Mouse (Mus musculus) G1E (cell line): ENCODE results near the gene Spag7. TPM values are rescaled to one million over a fixed set of nuclear protein-coding genes. Genes with fewer than 3 reads are reported as not detected.

Source experiments
- ATAC-seq: 2 replicates; pipeline ENCODE4 v1.8.0; 2016; ENCODE audit warnings: mild to moderate bottlenecking; ENCODE audit not compliant: insufficient number of reproducible peaks, poor library complexity, low FRiP score, severe bottlenecking; ENCODE audit errors: extremely low read depth
- DNase-seq: peaks from one replicate; pipeline ENCODE4 v3.0.0; 2012; ENCODE audit warnings: low spot score
- H3K27me3 ChIP-seq: 2 replicates; pipeline ENCODE4 v1.6.1; 2012; ENCODE audit warnings: mild to moderate bottlenecking, low read length, inconsistent platforms; ENCODE audit not compliant: insufficient read depth
- H3K36me3 ChIP-seq: replicated peaks from 2 replicates; pipeline ENCODE3; 2012; ENCODE audit warnings: mild to moderate bottlenecking, inconsistent platforms
- H3K4me1 ChIP-seq: 2 replicates; pipeline ENCODE4 v1.6.1; 2012; ENCODE audit warnings: low read depth, low read length, inconsistent platforms, mixed read lengths; ENCODE audit not compliant: insufficient read depth
- H3K4me3 ChIP-seq: 2 replicates; pipeline ENCODE4 v1.5.1; 2012; ENCODE audit warnings: low read depth, mild to moderate bottlenecking, inconsistent platforms, low read length, moderate library complexity, mixed read lengths
- H3K9me3 ChIP-seq: replicated peaks from 2 replicates; pipeline ENCODE4 v1.6.1; 2012; ENCODE audit warnings: inconsistent platforms
- CTCF ChIP-seq: IDR thresholded peaks from 2 replicates; pipeline ENCODE4 v1.5.1; 2012; ENCODE audit warnings: low read depth, low read length, inconsistent platforms, mixed read lengths
- GATA1 ChIP-seq: IDR thresholded peaks from 2 replicates; pipeline ENCODE4 v1.6.1; 2012; ENCODE audit warnings: borderline replicate concordance, low read length, inconsistent platforms, mixed read lengths
- GATA2 ChIP-seq: IDR thresholded peaks from 2 replicates; pipeline ENCODE4 v1.6.1; 2012; ENCODE audit warnings: low read depth, low read length, inconsistent platforms, borderline replicate concordance
- POLR2AphosphoS5 ChIP-seq: IDR thresholded peaks from 2 replicates; pipeline ENCODE4 v1.6.1; 2012; ENCODE audit warnings: low read depth, low read length, inconsistent platforms; ENCODE audit not compliant: insufficient replicate concordance
- TAL1 ChIP-seq: conservative IDR thresholded peaks from 2 replicates; pipeline ENCODE4 v1.6.1; 2012; ENCODE audit warnings: low read depth, low read length, inconsistent platforms, mixed read lengths
- polyA plus RNA-seq: library from polyadenylated mRNA; stranded (reverse); fragments of >175 nt; gene quantifications from 2 replicates; pipeline ENCODE4 v1.2.3, GENCODE M21; 2012
- total RNA-seq, 2 experiments: library from RNA; stranded (forward) in 1 of 2; stranded (reverse) in 1 of 2; fragments of 200-1000 nt in 1 of 2; fragments of >200 nt in 1 of 2; fragmentation: Nextera tagmentation in 1 of 2; gene quantifications; 2 replicates each; pipeline ENCODE4 v1.2.3; 2014 to 2017

Spag7 gene
- total and polyA plus RNA-seq, 3 experiments = 64.2 to 152 (median 81.5) TPM

DNA sequence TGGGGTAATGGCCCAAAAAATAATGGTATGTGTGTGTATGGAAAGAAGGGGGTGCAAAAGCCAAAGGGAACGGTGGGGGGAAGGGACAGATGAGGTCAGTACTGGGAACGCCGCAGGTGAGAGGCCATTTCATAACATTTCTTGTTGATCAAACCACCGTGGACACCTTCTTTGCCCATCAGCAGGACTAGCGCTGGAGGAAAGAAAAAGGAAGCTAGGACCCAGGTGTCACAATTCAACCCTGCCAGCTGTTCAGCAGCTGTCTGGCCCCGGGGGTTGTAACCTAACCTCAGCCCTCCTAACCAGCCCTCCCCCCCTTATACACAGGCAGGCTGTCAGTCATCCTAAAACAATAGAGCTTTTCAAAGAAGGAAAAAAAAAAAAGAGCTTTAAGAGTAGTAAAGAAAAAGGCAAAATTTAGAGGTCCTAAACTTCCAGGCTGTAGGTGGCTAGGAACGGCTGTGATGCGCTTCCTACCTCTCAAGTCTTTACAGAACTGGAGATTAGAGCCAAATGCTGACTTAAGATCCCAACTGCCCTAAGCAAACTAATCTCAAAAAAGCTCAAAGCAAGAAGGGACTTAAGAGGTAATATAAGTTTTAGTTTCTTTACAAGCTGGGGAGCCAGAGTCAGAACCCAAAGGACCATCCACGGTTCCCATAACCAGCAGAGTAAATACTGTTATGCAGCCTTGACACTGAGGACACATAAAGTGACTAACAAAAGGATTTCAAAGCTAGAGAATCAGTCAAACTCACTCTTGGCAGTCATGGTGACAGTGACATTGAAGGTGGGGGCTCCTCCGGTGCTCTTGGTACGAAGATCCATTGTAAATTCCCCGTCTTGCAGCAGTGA is 17.0 kb downstream of the Spag7 start:
- no peak for TF ChIP-seq TAL1
- TF ChIP-seq POLR2AphosphoS5 = 0 out of 2 replicates have a peak, but pooled peaks have one; percentile 77
- no peak; the same call in 1 of the 2 replicates for TF ChIP-seq CTCF
- TF ChIP-seq GATA1 = no peak
- no peak for TF ChIP-seq GATA2
- Histone ChIP-seq H3K9me3 (no peaks in the 10 kb centered on the region), H3K4me1 (peaks cover 74% of the 10 kb centered on the region), H3K36me3 (peaks cover 63% of the 10 kb centered on the region), H3K27me3 (no peaks in the 10 kb centered on the region), H3K4me3 (peak overlapping the region; percentile 100)
- ATAC-seq (no peak), DNase-seq (no peak)

- ATAC-seq = no peak
- no peaks in the 10 kb centered on the region for H3K27me3 ChIP-seq
- H3K36me3 ChIP-seq = peaks cover 63% of the 10 kb centered on the region
- TF ChIP-seq POLR2AphosphoS5 (no peak), TAL1 (no peak), GATA2 (no peak)
- peak overlapping the region; percentile 100; the same call in 1 of the 2 replicates for H3K4me3 ChIP-seq
- no peaks in the 10 kb centered on the region for H3K9me3 ChIP-seq
- DNase-seq = no peak
- H3K4me1 ChIP-seq = peaks cover 68% of the 10 kb centered on the region
Observed at GRCm38 (mm10) chr11:70651391-70651790, 17.8 kb downstream of the Spag7 start.

DNA sequence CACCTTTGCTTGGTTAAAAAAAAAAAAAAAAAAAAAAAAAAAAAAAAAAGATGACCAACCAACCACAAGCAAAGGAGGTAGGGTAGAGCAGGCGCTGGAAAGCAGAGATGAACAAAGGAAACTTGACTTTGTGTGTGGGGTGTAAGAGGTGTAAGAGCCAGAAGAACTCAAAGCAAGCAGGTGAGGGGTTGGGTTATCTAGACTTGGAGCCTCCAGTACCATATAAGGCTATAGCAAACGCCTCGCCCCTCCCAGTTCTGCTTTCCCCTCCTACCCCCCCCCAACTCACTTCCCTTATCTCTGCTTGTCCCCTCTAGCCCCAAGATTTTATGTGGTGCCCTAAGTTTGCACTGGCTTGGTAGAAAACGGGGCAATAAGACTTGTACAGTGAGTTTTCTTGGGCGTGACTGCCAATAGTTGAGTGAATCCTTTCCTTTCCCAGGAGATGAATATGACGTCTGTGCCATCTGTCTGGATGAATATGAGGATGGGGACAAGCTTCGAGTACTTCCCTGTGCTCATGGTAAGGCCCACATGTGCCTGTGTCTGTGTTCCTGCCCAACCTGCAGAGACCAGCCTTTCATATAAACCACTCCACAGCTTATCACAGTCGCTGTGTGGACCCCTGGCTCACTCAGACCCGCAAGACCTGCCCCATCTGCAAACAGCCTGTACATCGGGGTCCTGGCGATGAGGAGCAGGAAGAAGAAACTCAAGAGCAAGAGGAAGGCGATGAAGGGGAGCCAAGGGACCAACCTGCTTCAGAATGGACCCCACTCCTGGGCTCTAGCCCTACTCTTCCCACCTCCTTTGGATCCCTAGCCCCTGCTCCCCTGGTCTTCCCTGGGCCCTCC is 18.7 kb downstream of the Spag7 start:
- no peak for DNase-seq
- TF ChIP-seq POLR2AphosphoS5 (no peak), TAL1 (no peak), GATA1 (no peak), GATA2 (no peak), CTCF (no peak)
- H3K4me3 ChIP-seq = peak overlapping the region; percentile 100; the same call in 1 of the 2 replicates
- H3K9me3 ChIP-seq = no peaks in the 10 kb centered on the region
- no peaks in the 10 kb centered on the region for H3K27me3 ChIP-seq
- ATAC-seq = no peak
- H3K4me1 ChIP-seq = peaks cover 68% of the 10 kb centered on the region
- H3K36me3 ChIP-seq = peaks cover 70% of the 10 kb centered on the region

DNA sequence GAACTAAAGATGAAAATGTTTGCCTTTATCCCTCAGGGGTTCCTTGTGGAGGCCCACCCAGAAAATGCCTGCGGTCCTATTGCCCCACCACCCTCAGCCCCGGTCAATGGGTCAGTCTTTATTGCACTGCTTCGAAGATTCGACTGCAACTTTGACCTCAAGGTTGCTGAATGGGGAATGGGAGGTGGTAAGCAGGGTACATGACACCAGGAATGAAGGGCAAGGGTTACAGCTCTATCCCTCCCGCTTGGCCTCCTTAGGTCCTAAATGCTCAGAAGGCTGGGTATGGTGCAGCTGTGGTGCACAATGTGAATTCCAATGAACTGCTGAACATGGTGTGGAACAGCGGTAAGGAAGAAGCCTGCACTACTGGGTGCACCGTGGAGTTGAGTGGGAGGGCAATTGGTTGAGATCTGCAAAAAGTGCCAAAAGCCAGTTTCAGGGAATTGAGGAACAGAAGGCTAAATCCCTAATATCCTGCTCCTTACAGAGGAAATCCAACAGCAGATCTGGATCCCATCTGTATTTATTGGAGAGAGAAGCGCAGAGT is 20.0 kb downstream of the Spag7 start:
- ATAC-seq (no peak), DNase-seq (no peak)
- H3K36me3 ChIP-seq = peaks cover 83% of the 10 kb centered on the region
- H3K27me3 ChIP-seq = no peaks in the 10 kb centered on the region
- TF ChIP-seq POLR2AphosphoS5 (peak; percentile 88; the same call in 1 of the 2 replicates), GATA1 (no peak)
- peaks cover 75% of the 10 kb centered on the region for H3K4me1 ChIP-seq
- H3K9me3 ChIP-seq = no peaks in the 10 kb centered on the region
- H3K4me3 ChIP-seq = peak overlapping the region; percentile 80; the same call in 1 of the 2 replicates

- H3K27me3 ChIP-seq = no peaks in the 10 kb centered on the region
- H3K4me3 ChIP-seq = peak overlapping the region; percentile 80
- DNase-seq (no peak), ATAC-seq (no peak)
- TF ChIP-seq TAL1 = peak; percentile 58
- TF ChIP-seq GATA2 = no peak
- no peaks in the 10 kb centered on the region for H3K9me3 ChIP-seq
- H3K36me3 ChIP-seq = peaks cover 84% of the 10 kb centered on the region
- peaks cover 76% of the 10 kb centered on the region for H3K4me1 ChIP-seq
Observed at GRCm38 (mm10) chr11:70648512-70648911, 20.7 kb downstream of the Spag7 start.

GRCm38 (mm10) chr11:70647716-70648420 is 21.3 kb downstream of the Spag7 start:
- peaks cover 84% of the 10 kb centered on the region for H3K36me3 ChIP-seq
- TF ChIP-seq GATA1 (no peak), POLR2AphosphoS5 (peak; percentile 84; the same call in 1 of the 2 replicates)
- H3K4me3 ChIP-seq = peak overlapping the region; percentile 80
- DNase-seq = no peak
- no peaks in the 10 kb centered on the region for H3K27me3 ChIP-seq
- no peak for ATAC-seq
- H3K9me3 ChIP-seq = no peaks in the 10 kb centered on the region
- H3K4me1 ChIP-seq = peaks cover 77% of the 10 kb centered on the region
